Mouse (Mus musculus) E14TG2a.4 (cell line): ENCODE data around the gene Gm5565.
"Not testable (repeated sequence)": the region's sequence is repeated elsewhere in the genome, so short reads cannot be mapped to it uniquely, and the experiment has no call there.

Experiments
- H3K27me3 ChIP-seq: 2 replicates; pipeline ENCODE4 v1.6.1; 2014; ENCODE audit warnings: low read length, control low read depth; ENCODE audit not compliant: insufficient read depth
- H3K36me3 ChIP-seq: 2 replicates; pipeline ENCODE4 v1.6.1; 2014; ENCODE audit warnings: low read length, control low read depth; ENCODE audit not compliant: insufficient read depth
- H3K4me1 ChIP-seq: replicated peaks from 2 replicates; pipeline ENCODE4 v1.6.1; 2014; ENCODE audit warnings: low read depth, low read length, control low read depth
- H3K4me3 ChIP-seq: replicated peaks from 2 replicates; pipeline ENCODE4 v1.5.1; 2014; ENCODE audit warnings: mild to moderate bottlenecking, low read length
- H3K9me3 ChIP-seq: 2 replicates; pipeline ENCODE4 v1.6.1; 2014; ENCODE audit warnings: low read length, control low read depth
- CTCF ChIP-seq: conservative IDR thresholded peaks from 2 replicates; pipeline ENCODE4 v1.5.1; 2014; ENCODE audit warnings: low read length
- NANOG ChIP-seq: IDR thresholded peaks from 2 replicates; pipeline ENCODE4 v1.6.1; 2014; ENCODE audit warnings: borderline replicate concordance, low read length, mixed read lengths
- POU5F1 ChIP-seq: IDR thresholded peaks from 2 replicates; pipeline ENCODE4 v1.6.1; 2014; ENCODE audit warnings: low read length, borderline replicate concordance

The Gm5565 gene

DNA sequence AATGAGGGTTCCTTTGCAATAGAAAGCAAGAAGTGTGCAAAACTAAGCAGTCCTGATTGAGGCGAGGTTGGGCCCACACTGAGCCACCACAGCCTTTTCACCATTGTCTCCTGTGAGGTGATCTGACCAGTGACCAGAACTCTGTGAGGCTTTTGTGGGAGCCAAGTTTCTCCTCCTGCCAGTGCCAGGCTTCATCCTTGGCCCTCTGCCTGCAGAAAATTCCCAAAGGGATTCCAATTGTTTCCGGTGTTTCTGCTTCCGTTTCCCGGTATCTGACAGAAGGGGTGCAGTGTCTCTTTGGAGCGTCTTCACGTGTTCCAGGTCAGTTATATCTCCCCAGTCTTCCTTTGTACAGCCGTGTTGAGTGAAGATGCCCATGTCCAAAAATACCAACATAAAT, 28.4 kb upstream of the Gm5565 start:
- no peak for TF ChIP-seq NANOG
- no peak for TF ChIP-seq POU5F1
- no peak for TF ChIP-seq CTCF
- Histone ChIP-seq H3K27me3 (no peaks in the 10 kb centered on the region), H3K4me1 (no peaks in the 10 kb centered on the region), H3K4me3 (no peak overlapping the region), H3K36me3 (no peaks in the 10 kb centered on the region), H3K9me3 (peaks cover 3% of the 10 kb centered on the region; the same call in 1 of the 2 replicates)

DNA sequence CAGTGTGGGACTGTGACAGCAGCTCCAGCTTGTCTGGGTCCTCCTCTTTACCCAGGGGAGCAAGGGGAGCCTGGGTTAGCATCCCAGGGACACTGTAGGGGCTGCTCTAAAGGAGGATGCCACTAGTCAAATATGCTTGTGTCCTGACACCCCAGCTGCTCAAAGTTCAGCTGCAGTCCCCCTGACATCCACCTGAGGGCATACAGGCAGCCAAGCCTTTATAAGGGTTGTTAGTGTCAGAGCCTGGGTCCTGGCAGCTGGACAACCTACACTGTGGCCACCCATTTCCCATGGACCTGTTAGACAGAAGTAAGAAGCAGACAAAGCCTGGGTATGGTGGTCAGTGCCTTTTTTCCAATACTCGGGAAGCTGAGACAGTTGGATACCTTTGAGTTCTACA, 27.8 kb upstream of the Gm5565 start:
- TF ChIP-seq POU5F1 = no peak
- TF ChIP-seq NANOG = no peak
- no peak for TF ChIP-seq CTCF

DNA sequence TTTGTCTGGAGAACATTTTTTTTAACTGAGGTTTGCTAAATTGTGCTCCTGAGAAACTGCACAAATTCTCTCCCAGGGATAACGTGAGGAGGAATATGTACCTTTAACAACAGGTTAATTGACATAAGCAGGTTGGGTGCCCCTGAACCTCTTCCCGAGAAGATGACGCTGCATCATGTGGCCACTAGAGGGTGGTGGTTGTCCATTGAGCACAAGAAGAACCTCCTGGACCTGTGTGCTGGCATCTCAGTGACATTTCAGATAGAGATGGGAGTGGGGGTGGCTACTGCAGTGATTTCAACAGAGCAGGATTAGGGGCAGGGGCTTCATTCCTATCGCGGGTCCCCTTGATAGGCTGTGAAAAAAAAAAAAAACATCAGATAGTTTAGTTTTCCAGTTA, 27.1 kb upstream of the Gm5565 start:
- H3K36me3 ChIP-seq, H3K9me3 ChIP-seq, H3K4me1 ChIP-seq, H3K4me3 ChIP-seq, H3K27me3 ChIP-seq: not testable (repeated sequence)
- peak; percentile 40 for TF ChIP-seq CTCF

More for the DNA sequence above, 27.8 kb upstream of the Gm5565 start:
- Histone ChIP-seq H3K36me3 (no peaks in the 10 kb centered on the region), H3K4me1 (no peaks in the 10 kb centered on the region), H3K9me3 (peaks cover 8% of the 10 kb centered on the region; the same call in 1 of the 2 replicates), H3K27me3 (no peaks in the 10 kb centered on the region), H3K4me3 (no peak overlapping the region)

DNA sequence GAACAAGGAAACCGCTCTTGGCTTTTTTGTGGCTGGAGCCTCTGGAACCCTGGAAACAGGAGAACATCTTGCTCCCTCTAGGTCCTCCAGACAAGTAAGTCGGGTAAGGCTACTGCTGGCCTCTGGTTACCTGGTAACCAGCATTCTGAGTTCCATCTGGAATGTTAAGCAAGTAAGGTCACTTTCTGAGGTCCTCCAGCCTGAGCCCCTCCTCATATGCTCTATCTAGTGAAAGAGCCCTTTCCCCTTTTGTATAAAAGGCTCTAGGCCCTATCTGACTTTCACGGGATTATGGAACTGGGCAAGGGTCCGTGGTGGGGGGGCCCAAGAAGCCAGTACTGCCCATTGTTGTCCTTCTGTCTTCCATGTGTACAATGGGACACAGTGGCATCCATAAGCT, 24.9 kb upstream of the Gm5565 start, which contains the start of gene 1700001J03Rik:
1700001J03Rik (minus strand) TSS at position 101 of the 400 bp plus-strand sequence.
- not testable (repeated sequence) for H3K27me3 ChIP-seq, H3K36me3 ChIP-seq
- H3K9me3 ChIP-seq = peaks cover 30% of the 10 kb centered on the region

DNA sequence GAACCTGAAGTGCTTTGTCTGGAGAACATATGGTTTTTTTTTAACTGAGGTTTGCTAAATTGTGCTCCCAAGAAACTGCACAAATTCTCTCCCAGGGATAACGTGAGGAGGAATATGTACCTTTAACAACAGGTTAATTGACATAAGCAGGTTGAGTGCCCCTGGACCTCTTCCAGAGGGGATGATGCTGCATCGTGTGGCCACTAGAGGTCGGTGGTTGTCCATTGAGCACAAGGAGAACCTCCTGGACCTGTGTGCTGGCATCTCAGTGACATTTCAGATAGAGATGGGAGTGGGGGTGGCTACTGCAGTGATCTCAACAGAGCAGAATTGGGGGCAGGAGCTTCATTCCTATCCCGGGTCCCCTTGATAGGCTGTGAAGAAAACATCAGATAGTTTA, 12.4 kb upstream of the Gm5565 start:
- H3K9me3 ChIP-seq = peaks cover 60% of the 10 kb centered on the region
- not testable (repeated sequence) for H3K27me3 ChIP-seq, H3K36me3 ChIP-seq, H3K4me3 ChIP-seq, H3K4me1 ChIP-seq

More for the DNA sequence above, 24.9 kb upstream of the Gm5565 start, which contains the start of gene 1700001J03Rik:
- not testable (repeated sequence) for H3K4me1 ChIP-seq, H3K4me3 ChIP-seq

DNA sequence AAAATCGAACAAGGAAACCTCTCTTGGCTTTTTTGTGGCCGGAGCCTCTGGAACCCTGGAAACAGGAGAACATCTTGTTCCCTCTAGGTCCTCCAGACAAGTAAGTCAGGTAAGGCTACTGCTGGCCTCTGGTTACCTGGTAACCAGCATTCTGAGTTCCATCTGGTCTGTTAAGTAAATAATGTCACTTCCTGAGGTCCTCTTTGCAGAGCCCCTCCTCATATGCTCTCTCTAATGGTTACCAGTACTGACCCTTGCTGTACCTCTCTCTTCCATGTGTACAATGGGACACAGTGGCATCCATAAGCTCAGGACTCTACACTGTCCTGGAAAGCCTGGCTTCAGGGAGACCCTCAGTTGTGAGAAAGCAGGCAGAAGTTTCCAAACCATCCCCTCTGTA, 10.3 kb upstream of the Gm5565 start, which contains the start of gene Gm6309:
Gm6309 (minus strand) TSS at position 101 of the 400 bp plus-strand sequence.
- H3K4me1 ChIP-seq, H3K27me3 ChIP-seq, H3K4me3 ChIP-seq, H3K36me3 ChIP-seq: not testable (repeated sequence)
- peaks cover 42% of the 10 kb centered on the region for H3K9me3 ChIP-seq

DNA sequence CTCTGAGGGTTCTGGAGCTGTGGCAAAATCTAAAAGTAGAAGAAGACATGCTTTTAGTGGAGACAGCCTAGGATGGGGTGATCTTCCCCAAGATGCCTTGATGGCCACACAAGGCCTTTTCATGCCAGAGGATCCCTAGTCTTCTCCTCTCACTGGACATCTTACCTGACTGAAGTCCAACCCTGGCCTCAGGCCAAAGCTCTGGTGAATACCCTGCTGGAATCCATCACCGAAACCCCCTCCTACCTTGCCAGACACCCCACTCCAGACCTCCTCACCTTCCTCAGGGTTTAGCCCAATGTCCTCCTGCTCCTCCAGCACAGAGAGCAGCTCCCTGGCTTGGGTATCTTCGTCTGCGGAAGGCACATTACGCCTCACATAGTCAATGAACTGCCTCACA, 2.0 kb downstream of the Gm5565 start:
- not testable (repeated sequence) for H3K27me3 ChIP-seq

DNA sequence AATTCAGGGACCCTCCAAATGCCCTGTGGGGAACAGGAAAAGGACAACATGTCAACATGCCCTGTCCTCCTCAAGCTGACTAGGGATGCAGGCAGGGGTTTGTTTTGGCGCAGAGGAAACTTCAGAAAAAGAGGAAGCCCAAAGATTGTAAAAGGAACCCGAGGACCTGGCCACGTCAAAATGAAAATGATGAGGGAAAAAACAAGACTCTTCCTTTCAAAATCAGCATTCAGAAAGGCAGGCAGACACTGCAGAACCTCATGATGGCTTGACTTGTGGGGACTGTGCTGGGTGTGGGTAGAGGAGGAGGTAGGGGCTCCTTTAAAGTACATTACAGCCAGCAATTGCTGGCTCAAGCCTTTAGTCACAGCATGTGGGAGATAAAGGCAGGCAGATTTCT, 9.9 kb downstream of the Gm5565 start:
- no peaks in the 10 kb centered on the region for H3K27me3 ChIP-seq
- H3K36me3 ChIP-seq = no peaks in the 10 kb centered on the region
- no peak overlapping the region for H3K4me3 ChIP-seq
- TF ChIP-seq NANOG = no peak
- no peak for TF ChIP-seq POU5F1
- no peak for TF ChIP-seq CTCF
- no peaks in the 10 kb centered on the region for H3K4me1 ChIP-seq
- peaks cover 15% of the 10 kb centered on the region for H3K9me3 ChIP-seq

More for the DNA sequence above, 2.0 kb downstream of the Gm5565 start:
- not testable (repeated sequence) for H3K9me3 ChIP-seq, H3K4me3 ChIP-seq, H3K4me1 ChIP-seq, H3K36me3 ChIP-seq

DNA sequence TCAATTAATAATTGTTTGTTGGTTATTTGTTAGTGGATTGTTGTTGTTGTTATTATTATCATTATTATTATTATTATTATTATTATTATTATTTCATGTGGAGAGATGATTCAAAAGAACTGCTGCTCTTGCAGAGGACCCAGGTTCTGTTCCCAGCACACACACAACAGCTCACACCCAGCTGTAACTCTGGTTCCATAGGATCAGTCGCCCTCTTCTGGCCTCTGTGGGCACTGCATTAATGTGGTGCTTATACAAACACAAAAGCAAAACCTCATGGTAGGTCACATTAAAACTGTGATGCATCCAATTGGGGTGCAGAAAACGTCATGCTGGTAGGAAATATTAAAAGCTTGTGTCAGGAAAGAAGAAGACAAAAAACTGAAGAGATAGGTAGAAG, 12.4 kb downstream of the Gm5565 start:
- TF ChIP-seq POU5F1 (no peak), NANOG (no peak), CTCF (peak; percentile 42)
- H3K9me3 ChIP-seq = peaks cover 27% of the 10 kb centered on the region
- H3K36me3 ChIP-seq = no peaks in the 10 kb centered on the region
- no peak overlapping the region for H3K4me3 ChIP-seq
- no peaks in the 10 kb centered on the region for H3K27me3 ChIP-seq
- H3K4me1 ChIP-seq = no peaks in the 10 kb centered on the region
